Mouse (Mus musculus): Measurements from ENCODE around the gene Ccnk.
A peak's percentile ranks its signal among the peaks of the same experiment; 100 is the strongest.

DNA sequence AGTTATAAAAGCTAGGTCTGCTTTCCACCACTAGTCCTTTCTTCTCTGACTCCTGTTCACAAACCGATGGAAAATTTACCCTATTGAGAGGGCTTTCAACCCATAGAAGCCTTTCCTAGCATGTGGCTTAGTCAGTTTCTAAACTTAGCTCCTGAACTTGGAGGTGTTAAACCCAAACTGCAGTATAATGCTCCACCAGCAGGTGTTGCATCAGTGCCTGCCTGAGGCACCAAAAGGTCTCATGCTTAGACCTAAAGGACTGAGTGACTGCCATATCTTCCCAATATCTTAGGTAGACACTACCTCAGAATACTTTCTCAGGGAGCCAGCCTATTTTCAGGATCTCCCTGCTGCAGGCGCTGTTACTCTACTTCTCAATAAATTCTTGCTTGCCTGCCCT is 26.6 kb upstream of the Ccnk start:
- peak; percentile 13; the same call in 1 of the 2 replicates for TF ChIP-seq CTCF (IDR thresholded peaks at IDR 0.05; ENCODE audit: extremely low read depth, insufficient read depth, low read length)
- TF ChIP-seq POLR2A (IDR thresholded peaks at IDR 0.05; ENCODE audit: extremely low read depth, insufficient read depth, low read length): no peak

Measured in cortical plate, adult 2 months (tissue).